Mouse (Mus musculus) midbrain, embryonic 12.5 days (tissue): ENCODE results near the gene Zbtb43. TPM values are rescaled to one million over a fixed set of nuclear protein-coding genes. Genes with fewer than 3 reads are reported as not detected.

ENCODE experiments used
- ATAC-seq: fragments of 200-750 bp; cut with Nextera tagmentation; 2 replicates; pipeline ENCODE4 v1.8.0; 2017; ENCODE audit warnings: low read depth, moderate TSS enrichment, moderate library complexity; ENCODE audit not compliant: low FRiP score
- H3K27ac ChIP-seq: fragments of 300-500 bp; sonication (generic); replicated peaks from 2 replicates; pipeline ENCODE4 v1.5.1; 2016; ENCODE audit warnings: mild to moderate bottlenecking
- H3K27me3 ChIP-seq: fragments of 300-500 bp; sonication (generic); 2 replicates; pipeline ENCODE4 v1.6.1; 2016; ENCODE audit warnings: mild to moderate bottlenecking
- H3K36me3 ChIP-seq: fragments of 300-500 bp; sonication (generic); 2 replicates; pipeline ENCODE4 v1.6.1; 2016
- H3K4me1 ChIP-seq: fragments of 300-500 bp; sonication (generic); 2 replicates; pipeline ENCODE4 v1.6.1; 2016
- H3K4me2 ChIP-seq: fragments of 300-500 bp; sonication (generic); replicated peaks from 2 replicates; pipeline ENCODE4 v1.6.1; 2016; ENCODE audit warnings: mild to moderate bottlenecking, moderate library complexity
- H3K4me3 ChIP-seq: fragments of 300-500 bp; sonication (generic); 2 replicates; pipeline ENCODE4 v1.5.1; 2016; ENCODE audit warnings: mild to moderate bottlenecking
- H3K9ac ChIP-seq: fragments of 300-500 bp; sonication (generic); replicated peaks from 2 replicates; pipeline ENCODE4 v1.6.1; 2016; ENCODE audit warnings: mild to moderate bottlenecking, moderate library complexity
- H3K9me3 ChIP-seq: fragments of 300-500 bp; sonication (generic); 2 replicates; pipeline ENCODE4 v1.6.1; 2016; ENCODE audit warnings: mild to moderate bottlenecking
- WGBS: fragments of 180-500 bp; shearing (Covaris S2); methylation state at CpG from one replicate; pipeline ENCODE4 v1.1.7; 2016; 5-methylcytosine and 5-hydroxymethylcytosine counted together
- polyA plus RNA-seq: library from polyadenylated mRNA; unstranded; fragments of >200 nt; fragmentation: Nextera tagmentation; extraction: Ambion mirVana; gene quantifications from 2 replicates; pipeline ENCODE4 v1.2.1, GENCODE M21; 2016

The Zbtb43 gene
- polyA plus RNA-seq, 1 experiment from 2014 or later, result 30.7 TPM

- Histone ChIP-seq H3K27me3 (no peaks in the 10 kb centered on the region), H3K4me3 (no peak overlapping the region), H3K4me1 (no peaks in the 10 kb centered on the region), H3K36me3 (peaks cover 27% of the 10 kb centered on the region), H3K9me3 (no peaks in the 10 kb centered on the region), H3K9ac (no peak overlapping the region), H3K27ac (no peak overlapping the region), H3K4me2 (no peak overlapping the region)
- 94% methylated on average over 13 of the region's 13 CpGs for WGBS
- no peak for ATAC-seq
Measured at GRCm38 (mm10) chr2:33414019-33414418, 54.3 kb downstream of the Zbtb43 start.

GRCm38 (mm10) chr2:33412111-33412510 is 56.2 kb downstream of the Zbtb43 start:
- no peak overlapping the region for H3K4me2 ChIP-seq
- H3K9ac ChIP-seq, result no peak overlapping the region
- no peaks in the 10 kb centered on the region for H3K4me1 ChIP-seq
- H3K36me3 ChIP-seq, result peaks cover 27% of the 10 kb centered on the region
- H3K27ac ChIP-seq, result no peak overlapping the region
- WGBS, result 88% methylated on average over 14 of the region's 14 CpGs
- no peaks in the 10 kb centered on the region for H3K27me3 ChIP-seq
- ATAC-seq, result no peak
- no peaks in the 10 kb centered on the region for H3K9me3 ChIP-seq
- H3K4me3 ChIP-seq, result no peak overlapping the region

GRCm38 (mm10) chr2:33403511-33404003 is 64.8 kb downstream of the Zbtb43 start:
- Histone ChIP-seq H3K4me1 (no peaks in the 10 kb centered on the region), H3K27ac (no peak overlapping the region), H3K4me3 (no peak overlapping the region), H3K36me3 (no peaks in the 10 kb centered on the region), H3K4me2 (no peak overlapping the region), H3K27me3 (no peaks in the 10 kb centered on the region), H3K9ac (no peak overlapping the region), H3K9me3 (no peaks in the 10 kb centered on the region)
- WGBS, result 88% methylated on average over 4 of the region's 4 CpGs
- ATAC-seq, result no peak

- no peak for ATAC-seq
- no peaks in the 10 kb centered on the region for H3K9me3 ChIP-seq
- H3K27me3 ChIP-seq, result no peaks in the 10 kb centered on the region
- H3K4me3 ChIP-seq, result no peak overlapping the region
- no peaks in the 10 kb centered on the region for H3K36me3 ChIP-seq
- no peak overlapping the region for H3K4me2 ChIP-seq
- H3K27ac ChIP-seq, result no peak overlapping the region
- H3K4me1 ChIP-seq, result no peaks in the 10 kb centered on the region
- H3K9ac ChIP-seq, result no peak overlapping the region
- WGBS, result 63% methylated on average over 5 of the region's 5 CpGs
Measured at GRCm38 (mm10) chr2:33402638-33403037, 65.7 kb downstream of the Zbtb43 start.

GRCm38 (mm10) chr2:33402236-33402635 is 66.1 kb downstream of the Zbtb43 start:
- WGBS, result 35% methylated on average over 7 of the region's 7 CpGs

GRCm38 (mm10) chr2:33401217-33401616 is 67.1 kb downstream of the Zbtb43 start:
- Histone ChIP-seq H3K4me1 (no peaks in the 10 kb centered on the region), H3K36me3 (no peaks in the 10 kb centered on the region), H3K4me2 (no peak overlapping the region), H3K27ac (no peak overlapping the region), H3K27me3 (no peaks in the 10 kb centered on the region), H3K4me3 (no peak overlapping the region), H3K9ac (no peak overlapping the region), H3K9me3 (no peaks in the 10 kb centered on the region)
- ATAC-seq, result no peak
- WGBS, result 43% methylated on average over 3 of the region's 3 CpGs

More at GRCm38 (mm10) chr2:33402236-33402635, 66.1 kb downstream of the Zbtb43 start:
- no peaks in the 10 kb centered on the region for H3K4me1 ChIP-seq
- H3K4me2 ChIP-seq, result no peak overlapping the region
- no peak overlapping the region for H3K27ac ChIP-seq
- no peak overlapping the region for H3K4me3 ChIP-seq
- no peaks in the 10 kb centered on the region for H3K27me3 ChIP-seq
- no peaks in the 10 kb centered on the region for H3K9me3 ChIP-seq
- H3K36me3 ChIP-seq, result no peaks in the 10 kb centered on the region
- no peak overlapping the region for H3K9ac ChIP-seq
- no peak for ATAC-seq

GRCm38 (mm10) chr2:33400541-33400940 is 67.8 kb downstream of the Zbtb43 start:
- H3K9me3 ChIP-seq, result no peaks in the 10 kb centered on the region
- WGBS, result 83% methylated on average over 5 of the region's 5 CpGs
- H3K36me3 ChIP-seq, result no peaks in the 10 kb centered on the region

More at GRCm38 (mm10) chr2:33400541-33400940, 67.8 kb downstream of the Zbtb43 start:
- no peaks in the 10 kb centered on the region for H3K27me3 ChIP-seq
- no peak overlapping the region for H3K27ac ChIP-seq
- no peak for ATAC-seq
- H3K9ac ChIP-seq, result no peak overlapping the region
- H3K4me3 ChIP-seq, result no peak overlapping the region
- no peaks in the 10 kb centered on the region for H3K4me1 ChIP-seq
- H3K4me2 ChIP-seq, result no peak overlapping the region

Other genes starting within 250 kb of the Zbtb43 start
- 25.6 and 26.6 TPM in 2 replicates for gene Ralgps1, start 97.1 kb downstream of the Zbtb43 start, polyA plus RNA-seq
- gene Zbtb34, start 37.2 kb downstream of the Zbtb43 start, polyA plus RNA-seq, result 10.2 and 11.1 TPM in 2 replicates
- gene Lmx1b, start 172.0 kb upstream of the Zbtb43 start, polyA plus RNA-seq, result 2.3 and 2.8 TPM in 2 replicates